Mouse (Mus musculus): Measurements from ENCODE around the gene Eif2b3. TPM values are rescaled to one million over a fixed set of nuclear protein-coding genes. Genes with fewer than 3 reads are reported as not detected.

Gene Eif2b3
- polyA plus RNA-seq, 1 experiment = 23.4 TPM

GRCm38 (mm10) chr4:117056102-117056501 is 36.9 kb downstream of the Eif2b3 start:
- H3K4me1 ChIP-seq (ENCODE audit: control insufficient read depth, insufficient read depth, low read length) = peaks cover 2% of the 10 kb centered on the region
- TF ChIP-seq CTCF (IDR thresholded peaks at IDR 0.05; ENCODE audit: control insufficient read depth, insufficient read depth, low read length) = no peak
- TF ChIP-seq POLR2A (IDR thresholded peaks at IDR 0.05; ENCODE audit: borderline replicate concordance, control insufficient read depth, low read depth, low read length) = no peak
- H3K27ac ChIP-seq (ENCODE audit: control insufficient read depth, insufficient read depth, low read depth, low read length, poor library complexity) = peak overlapping the region; percentile 70; the same call in 1 of the 2 replicates
- no peak overlapping the region for H3K4me3 ChIP-seq (replicated peaks; ENCODE audit: control insufficient read depth, low read depth, low read length)

DNA sequence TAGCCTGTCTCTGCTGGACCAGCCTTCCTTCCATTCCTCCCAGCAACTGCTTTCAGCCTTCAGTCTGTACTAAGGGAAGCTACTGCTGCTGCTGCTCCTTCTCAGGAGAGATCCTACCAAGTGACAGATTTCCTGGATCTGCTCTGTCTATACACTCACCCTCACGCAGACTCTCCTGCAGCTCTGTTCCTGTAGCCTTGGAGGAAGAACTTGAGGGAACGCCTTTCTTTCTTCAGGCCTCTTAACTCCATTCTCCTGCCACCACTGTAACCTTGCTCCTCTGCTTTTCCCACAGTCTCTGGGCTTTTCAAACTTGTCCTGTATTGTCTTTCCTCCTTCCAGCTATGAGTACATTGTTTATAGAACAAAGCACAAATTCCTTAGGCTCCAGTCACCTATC is 37.3 kb downstream of the Eif2b3 start:
- peak overlapping the region; percentile 70 for H3K27ac ChIP-seq (ENCODE audit: control insufficient read depth, insufficient read depth, low read depth, low read length, poor library complexity)
- TF ChIP-seq POLR2A (IDR thresholded peaks at IDR 0.05; ENCODE audit: borderline replicate concordance, control insufficient read depth, low read depth, low read length) (no peak), CTCF (IDR thresholded peaks at IDR 0.05; ENCODE audit: control insufficient read depth, insufficient read depth, low read length) (no peak)
- no peak overlapping the region for H3K4me3 ChIP-seq (replicated peaks; ENCODE audit: control insufficient read depth, low read depth, low read length)
- WGBS = 90% methylated on average over 2 of the region's 2 CpGs
- H3K4me1 ChIP-seq (ENCODE audit: control insufficient read depth, insufficient read depth, low read length) = peaks cover 2% of the 10 kb centered on the region

GRCm38 (mm10) chr4:117058512-117058911 is 39.3 kb downstream of the Eif2b3 start:
- no peak overlapping the region for H3K4me3 ChIP-seq (replicated peaks; ENCODE audit: control insufficient read depth, low read depth, low read length)
- H3K4me1 ChIP-seq (ENCODE audit: control insufficient read depth, insufficient read depth, low read length) = peaks cover 2% of the 10 kb centered on the region
- no peak overlapping the region for H3K27ac ChIP-seq (ENCODE audit: control insufficient read depth, insufficient read depth, low read depth, low read length, poor library complexity)
- 75% methylated on average over 4 of the region's 4 CpGs for WGBS
- TF ChIP-seq CTCF (IDR thresholded peaks at IDR 0.05; ENCODE audit: control insufficient read depth, insufficient read depth, low read length) (no peak), POLR2A (IDR thresholded peaks at IDR 0.05; ENCODE audit: borderline replicate concordance, control insufficient read depth, low read depth, low read length) (no peak)

DNA sequence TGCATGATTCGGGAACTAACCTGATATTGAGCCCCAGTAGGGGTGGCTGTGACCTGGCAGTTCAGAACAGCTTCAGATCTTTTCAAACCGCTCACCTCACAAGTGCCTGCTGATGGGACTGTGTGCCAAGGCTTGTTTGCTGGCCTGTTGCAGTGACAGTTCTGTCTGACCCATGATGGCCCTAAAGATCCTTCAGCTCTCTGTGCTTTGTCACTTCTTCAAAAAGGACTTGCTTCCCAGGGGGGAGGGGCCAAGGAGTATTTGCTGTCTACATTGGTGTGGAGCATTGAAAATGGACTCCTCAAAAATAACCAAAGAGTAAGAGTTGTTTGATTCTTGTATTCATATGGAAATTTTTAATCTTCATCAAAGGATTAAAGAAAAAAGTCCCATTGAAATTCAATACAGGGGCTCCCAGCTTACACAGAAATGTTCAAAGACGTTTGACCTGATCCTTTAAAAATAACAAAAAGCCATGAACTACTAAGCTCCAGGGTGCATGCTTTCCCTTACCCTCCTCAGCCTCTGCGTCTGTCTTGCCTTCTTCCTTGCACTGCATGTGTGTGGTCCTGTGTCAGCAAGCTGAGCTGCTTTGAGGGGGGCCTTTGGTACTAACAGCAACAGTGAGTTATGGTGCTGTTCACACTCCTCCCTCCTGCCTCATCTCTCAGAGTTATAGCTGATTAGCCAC is 43.6 kb downstream of the Eif2b3 start:
- TF ChIP-seq CTCF (IDR thresholded peaks at IDR 0.05; ENCODE audit: control insufficient read depth, insufficient read depth, low read length) (no peak), POLR2A (IDR thresholded peaks at IDR 0.05; ENCODE audit: borderline replicate concordance, control insufficient read depth, low read depth, low read length) (no peak)
- Histone ChIP-seq H3K4me3 (replicated peaks; ENCODE audit: control insufficient read depth, low read depth, low read length) (no peak overlapping the region), H3K27ac (ENCODE audit: control insufficient read depth, insufficient read depth, low read depth, low read length, poor library complexity) (no peak overlapping the region), H3K4me1 (ENCODE audit: control insufficient read depth, insufficient read depth, low read length) (no peaks in the 10 kb centered on the region)
- WGBS = 83% methylated on average over 4 of the region's 4 CpGs

- WGBS = 84% methylated on average over 7 of the region's 7 CpGs
Observed at GRCm38 (mm10) chr4:117068035-117068434, 48.8 kb downstream of the Eif2b3 start.

GRCm38 (mm10) chr4:117069647-117070046 is 50.4 kb downstream of the Eif2b3 start:
- Histone ChIP-seq H3K27ac (ENCODE audit: control insufficient read depth, insufficient read depth, low read depth, low read length, poor library complexity) (no peak overlapping the region), H3K4me1 (ENCODE audit: control insufficient read depth, insufficient read depth, low read length) (no peaks in the 10 kb centered on the region)
- 74% methylated on average over 1 of the region's 1 CpGs for WGBS

More at GRCm38 (mm10) chr4:117068035-117068434, 48.8 kb downstream of the Eif2b3 start:
- TF ChIP-seq CTCF (IDR thresholded peaks at IDR 0.05; ENCODE audit: control insufficient read depth, insufficient read depth, low read length) (no peak), POLR2A (IDR thresholded peaks at IDR 0.05; ENCODE audit: borderline replicate concordance, control insufficient read depth, low read depth, low read length) (no peak)
- H3K4me3 ChIP-seq (replicated peaks; ENCODE audit: control insufficient read depth, low read depth, low read length) = no peak overlapping the region
- no peak overlapping the region for H3K27ac ChIP-seq (ENCODE audit: control insufficient read depth, insufficient read depth, low read depth, low read length, poor library complexity)
- no peaks in the 10 kb centered on the region for H3K4me1 ChIP-seq (ENCODE audit: control insufficient read depth, insufficient read depth, low read length)

GRCm38 (mm10) chr4:117070624-117071023 is 51.4 kb downstream of the Eif2b3 start:
- Histone ChIP-seq H3K27ac (ENCODE audit: control insufficient read depth, insufficient read depth, low read depth, low read length, poor library complexity) (no peak overlapping the region), H3K4me1 (ENCODE audit: control insufficient read depth, insufficient read depth, low read length) (no peaks in the 10 kb centered on the region), H3K4me3 (replicated peaks; ENCODE audit: control insufficient read depth, low read depth, low read length) (no peak overlapping the region)
- TF ChIP-seq CTCF (IDR thresholded peaks at IDR 0.05; ENCODE audit: control insufficient read depth, insufficient read depth, low read length) = no peak
- WGBS = 58% methylated on average over 4 of the region's 4 CpGs

More at GRCm38 (mm10) chr4:117069647-117070046, 50.4 kb downstream of the Eif2b3 start:
- H3K4me3 ChIP-seq (replicated peaks; ENCODE audit: control insufficient read depth, low read depth, low read length) = no peak overlapping the region
- no peak for TF ChIP-seq POLR2A (IDR thresholded peaks at IDR 0.05; ENCODE audit: borderline replicate concordance, control insufficient read depth, low read depth, low read length)
- TF ChIP-seq CTCF (IDR thresholded peaks at IDR 0.05; ENCODE audit: control insufficient read depth, insufficient read depth, low read length) = no peak

- Histone ChIP-seq H3K4me3 (replicated peaks; ENCODE audit: control insufficient read depth, low read depth, low read length) (no peak overlapping the region), H3K4me1 (ENCODE audit: control insufficient read depth, insufficient read depth, low read length) (no peaks in the 10 kb centered on the region), H3K27ac (ENCODE audit: control insufficient read depth, insufficient read depth, low read depth, low read length, poor library complexity) (no peak overlapping the region)
- WGBS = 90% methylated on average over 5 of the region's 5 CpGs
- TF ChIP-seq POLR2A (IDR thresholded peaks at IDR 0.05; ENCODE audit: borderline replicate concordance, control insufficient read depth, low read depth, low read length) (no peak), CTCF (IDR thresholded peaks at IDR 0.05; ENCODE audit: control insufficient read depth, insufficient read depth, low read length) (no peak)
Observed at GRCm38 (mm10) chr4:117071183-117071582, 52.0 kb downstream of the Eif2b3 start.
